Mouse (Mus musculus) erythroblast, embryonic 14.5 days (primary cell): ENCODE data around the gene Rbm34. TPM values are rescaled to one million over a fixed set of nuclear protein-coding genes. Genes with fewer than 3 reads are reported as not detected.
"Not testable (repeated sequence)": the region's sequence is repeated elsewhere in the genome, so short reads cannot be mapped to it uniquely, and the experiment has no call there.

Source experiments
- H3K27me3 ChIP-seq: 2 replicates; pipeline ENCODE4 v1.6.1; 2012; ENCODE audit warnings: inconsistent platforms; ENCODE audit not compliant: control insufficient read depth
- H3K36me3 ChIP-seq: 2 replicates; pipeline ENCODE4 v1.6.1; 2012; ENCODE audit warnings: mild to moderate bottlenecking, inconsistent platforms; ENCODE audit not compliant: control insufficient read depth
- H3K4me1 ChIP-seq: 2 replicates; pipeline ENCODE4 v1.6.1; 2012; ENCODE audit warnings: inconsistent platforms; ENCODE audit not compliant: control insufficient read depth
- H3K4me3 ChIP-seq: replicated peaks from 2 replicates; pipeline ENCODE3; 2012; ENCODE audit warnings: moderate library complexity, mild to moderate bottlenecking, inconsistent platforms
- H3K9me3 ChIP-seq: 2 replicates; pipeline ENCODE4 v1.6.1; 2012; ENCODE audit warnings: low read length, inconsistent platforms, mixed read lengths; ENCODE audit not compliant: control insufficient read depth
- GATA1 ChIP-seq: IDR thresholded peaks from 2 replicates; pipeline ENCODE4 v1.6.1; 2012; ENCODE audit warnings: low read length, inconsistent platforms, mixed read lengths
- TAL1 ChIP-seq: IDR thresholded peaks from 3 replicates; pipeline ENCODE4 v1.6.1; 2012; ENCODE audit warnings: low read length, inconsistent platforms, mixed read lengths
- polyA plus RNA-seq: library from polyadenylated mRNA; stranded (reverse); fragments of >175 nt; gene quantifications from 2 replicates; pipeline ENCODE4 v1.2.3, GENCODE M21; 2012

The Rbm34 gene
- polyA plus RNA-seq, 1 experiment, result 0.36 TPM

DNA sequence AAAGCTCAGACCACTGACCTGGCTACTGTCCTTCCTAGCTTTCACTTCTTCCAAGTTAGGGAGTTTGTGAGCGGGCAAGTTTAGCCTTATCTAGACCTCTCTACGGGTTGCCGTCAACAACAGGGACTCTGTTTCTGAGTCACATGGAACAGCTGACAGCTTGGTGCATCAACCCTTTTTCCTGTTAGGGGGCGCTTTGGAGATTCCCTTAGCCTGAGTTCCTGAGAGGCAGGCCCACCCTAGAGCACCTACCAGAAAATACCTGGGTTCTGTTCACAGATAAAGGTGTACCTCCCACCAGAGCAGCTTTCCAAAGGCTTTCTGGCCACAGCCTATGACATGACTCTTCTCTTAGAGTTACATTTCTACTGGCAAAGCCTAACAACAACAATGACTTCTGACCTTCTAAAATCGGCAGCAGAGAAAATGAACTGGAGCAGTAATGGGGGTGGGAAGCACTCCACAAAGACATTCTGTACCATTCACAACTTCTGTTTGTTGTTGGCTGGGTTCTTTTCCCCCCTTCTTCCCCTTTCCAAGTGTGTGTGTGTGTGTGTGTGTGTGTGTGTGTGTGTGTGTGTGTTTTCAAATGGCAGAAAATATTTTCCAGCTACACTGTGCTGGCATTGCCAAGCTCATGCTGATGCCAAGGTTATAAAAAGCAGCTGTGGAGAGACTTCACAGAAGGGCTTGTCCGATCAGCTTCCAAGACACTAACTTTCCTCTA, 53.5 kb downstream of the Rbm34 start:
- no peak overlapping the region for H3K4me3 ChIP-seq
- H3K9me3 ChIP-seq, result no peaks in the 10 kb centered on the region; the same call in 1 of the 2 replicates
- no peak for TF ChIP-seq TAL1
- TF ChIP-seq GATA1, result no peak
- H3K36me3 ChIP-seq, result no peaks in the 10 kb centered on the region
- no peaks in the 10 kb centered on the region; the same call in 1 of the 2 replicates for H3K4me1 ChIP-seq
- H3K27me3 ChIP-seq, result no peaks in the 10 kb centered on the region

DNA sequence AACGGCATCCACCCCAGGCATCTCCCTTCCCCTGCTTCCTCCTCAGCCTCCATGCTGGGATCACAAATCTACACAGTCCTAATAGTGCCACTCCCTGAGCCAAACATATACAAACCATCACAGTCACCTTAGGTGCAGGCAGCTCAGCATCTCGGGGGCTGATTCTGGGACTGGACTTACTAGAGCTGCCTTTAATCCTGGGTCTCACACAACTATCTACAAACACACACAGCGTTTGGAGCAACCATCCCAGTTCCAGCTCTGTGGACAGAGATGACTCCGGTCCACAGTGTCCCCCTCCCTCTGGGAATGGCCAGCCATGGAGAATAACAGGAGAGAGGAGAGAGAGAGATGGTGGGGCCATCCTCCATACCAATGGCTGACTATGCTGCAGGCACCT, 54.3 kb downstream of the Rbm34 start:
- TF ChIP-seq GATA1 (no peak), TAL1 (no peak)
- H3K9me3 ChIP-seq, result no peaks in the 10 kb centered on the region; the same call in 1 of the 2 replicates
- H3K27me3 ChIP-seq, result no peaks in the 10 kb centered on the region
- no peaks in the 10 kb centered on the region for H3K36me3 ChIP-seq
- H3K4me3 ChIP-seq, result no peak overlapping the region
- H3K4me1 ChIP-seq, result no peaks in the 10 kb centered on the region; the same call in 1 of the 2 replicates

- Histone ChIP-seq H3K4me1 (no peaks in the 10 kb centered on the region; the same call in 1 of the 2 replicates), H3K4me3 (no peak overlapping the region), H3K9me3 (no peaks in the 10 kb centered on the region; the same call in 1 of the 2 replicates), H3K27me3 (no peaks in the 10 kb centered on the region), H3K36me3 (no peaks in the 10 kb centered on the region)
- no peak for TF ChIP-seq GATA1
- TF ChIP-seq TAL1, result no peak
These were observed 56.1 kb downstream of the Rbm34 start for GRCm38 (mm10) chr8:126914609-126915375.

- not testable (repeated sequence) for H3K9me3 ChIP-seq, H3K4me3 ChIP-seq, H3K36me3 ChIP-seq, H3K27me3 ChIP-seq, H3K4me1 ChIP-seq
These were observed 56.8 kb downstream of the Rbm34 start for GRCm38 (mm10) chr8:126914107-126914490.

- H3K4me3 ChIP-seq, result no peak overlapping the region
- H3K4me1 ChIP-seq, result no peaks in the 10 kb centered on the region; the same call in 1 of the 2 replicates
- H3K27me3 ChIP-seq, result no peaks in the 10 kb centered on the region
- no peaks in the 10 kb centered on the region for H3K36me3 ChIP-seq
- no peak for TF ChIP-seq GATA1
- TF ChIP-seq TAL1, result no peak
- H3K9me3 ChIP-seq, result no peaks in the 10 kb centered on the region; the same call in 1 of the 2 replicates
These were observed 57.4 kb downstream of the Rbm34 start for GRCm38 (mm10) chr8:126913241-126914106.

- Histone ChIP-seq H3K27me3 (no peaks in the 10 kb centered on the region), H3K4me1 (peaks cover 1% of the 10 kb centered on the region; the same call in 1 of the 2 replicates)
- TF ChIP-seq GATA1 (no peak), TAL1 (no peak)
These were observed 61.5 kb downstream of the Rbm34 start for GRCm38 (mm10) chr8:126909371-126909802.

GRCm38 (mm10) chr8:126908805-126909204, 62.1 kb downstream of the Rbm34 start:
- H3K4me1 ChIP-seq, result peaks cover 2% of the 10 kb centered on the region; the same call in 1 of the 2 replicates

More at GRCm38 (mm10) chr8:126909371-126909802, 61.5 kb downstream of the Rbm34 start:
- Histone ChIP-seq H3K4me3 (no peak overlapping the region), H3K9me3 (no peaks in the 10 kb centered on the region), H3K36me3 (no peaks in the 10 kb centered on the region)

DNA sequence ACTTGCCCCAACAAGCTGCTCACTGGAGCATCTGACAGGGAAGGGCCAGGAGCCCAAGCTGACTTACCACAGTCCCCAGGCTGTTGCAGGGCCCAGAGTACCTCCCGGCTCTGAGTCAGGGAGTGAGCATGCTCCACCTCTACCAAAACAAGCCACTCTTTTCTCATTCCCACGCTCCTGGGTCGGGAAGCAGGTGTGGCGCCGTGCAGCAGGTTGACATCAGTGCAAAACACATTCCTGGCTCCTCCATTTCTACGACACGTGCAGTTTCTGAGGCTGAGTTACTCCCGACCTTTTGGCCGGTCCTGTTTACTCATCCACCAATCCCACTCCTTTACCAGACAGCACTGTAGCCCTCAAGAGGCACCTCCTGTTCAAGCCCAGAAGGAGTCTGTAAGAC, 62.9 kb downstream of the Rbm34 start:
- Histone ChIP-seq H3K27me3 (no peaks in the 10 kb centered on the region), H3K36me3 (no peaks in the 10 kb centered on the region), H3K9me3 (no peaks in the 10 kb centered on the region), H3K4me3 (no peak overlapping the region), H3K4me1 (peaks cover 2% of the 10 kb centered on the region; the same call in 1 of the 2 replicates)
- TF ChIP-seq TAL1 (no peak), GATA1 (no peak)

More at GRCm38 (mm10) chr8:126908805-126909204, 62.1 kb downstream of the Rbm34 start:
- Histone ChIP-seq H3K9me3 (no peaks in the 10 kb centered on the region), H3K36me3 (no peaks in the 10 kb centered on the region), H3K4me3 (no peak overlapping the region), H3K27me3 (no peaks in the 10 kb centered on the region)
- no peak for TF ChIP-seq TAL1
- TF ChIP-seq GATA1, result no peak
